Comparison of ENCODE assay signal across 8 mouse cellular contexts in genomic region chr12:111573315-111573714, GRCm38 (mm10). TPM values are rescaled to one million over a fixed set of nuclear protein-coding genes. Genes with fewer than 3 reads are reported as not detected.
DNase-seq lines count a peak whose midpoint lies in the region; ATAC-seq and TF ChIP-seq lines count a peak whose summit lies in the region.

No protein-coding gene starts in this region.

- H3K79me3 ChIP-seq in C2C12 (ENCODE audit: low read depth), result peaks cover 32% of the 10 kb centered on the region

- H3K36me3 ChIP-seq in C2C12 (ENCODE audit: control insufficient read depth, insufficient read depth) (no peaks in the 10 kb centered on the region), ES-Bruce4 (ENCODE audit: control insufficient read depth, insufficient read depth, low read length, poor library complexity, severe bottlenecking) (no peaks in the 10 kb centered on the region)
- no peaks in the 10 kb centered on the region for H3K36me3 ChIP-seq in hindbrain, embryonic 16.5 days (ENCODE audit: control insufficient read depth, insufficient read depth, low read length)
- no peaks in the 10 kb centered on the region for H3K36me3 ChIP-seq in limb, embryonic 15.5 days

- peak overlapping the region; percentile 95 for H3K4me3 ChIP-seq in C2C12 (ENCODE audit: insufficient read depth, poor library complexity, severe bottlenecking)
- no peak overlapping the region for H3K4me3 ChIP-seq in ES-Bruce4 (ENCODE audit: low read depth, low read length)
- peak overlapping the region; percentile 76 for H3K4me3 ChIP-seq in hindbrain, embryonic 16.5 days (ENCODE audit: low read length)
- peak overlapping the region; percentile 99 for H3K4me3 ChIP-seq in limb, embryonic 15.5 days

- H3K79me2 ChIP-seq in C2C12 (ENCODE audit: control insufficient read depth, insufficient read depth), result peaks cover 47% of the 10 kb centered on the region

- no peaks in the 10 kb centered on the region for H3K9me3 ChIP-seq in ES-Bruce4 (replicated peaks; ENCODE audit: control insufficient read depth, insufficient read depth, low read length, poor library complexity, severe bottlenecking)
- no peaks in the 10 kb centered on the region for H3K9me3 ChIP-seq in hindbrain, embryonic 16.5 days (ENCODE audit: control insufficient read depth, low read length)
- no peaks in the 10 kb centered on the region for H3K9me3 ChIP-seq in limb, embryonic 15.5 days

- TF ChIP-seq CTCF in C2C12 (IDR thresholded peaks at IDR 0.05; ENCODE audit: control insufficient read depth, insufficient read depth, insufficient read length), result no peak
- no peak for TF ChIP-seq CTCF in ES-Bruce4 (IDR thresholded peaks at IDR 0.05; ENCODE audit: low read depth, low read length)

- no peak overlapping the region for H3ac ChIP-seq in C2C12 (ENCODE audit: control insufficient read depth, insufficient read length, low read depth)

- peak overlapping the region; percentile 81 for H3K4me2 ChIP-seq in hindbrain, embryonic 16.5 days (ENCODE audit: low read length)
- peak overlapping the region; percentile 76 for H3K4me2 ChIP-seq in limb, embryonic 15.5 days

- H3K4me1 ChIP-seq in ES-Bruce4 (ENCODE audit: control insufficient read depth, insufficient read depth, low read length), result peaks cover 2% of the 10 kb centered on the region
- H3K4me1 ChIP-seq in hindbrain, embryonic 16.5 days (ENCODE audit: control insufficient read depth, insufficient read depth, low read depth, low read length), result peaks cover 24% of the 10 kb centered on the region
- peaks cover 22% of the 10 kb centered on the region for H3K4me1 ChIP-seq in limb, embryonic 15.5 days

- TF ChIP-seq EP300 in ES-Bruce4 (IDR thresholded peaks at IDR 0.05; ENCODE audit: insufficient read depth, low read depth, low read length), result no peak

- TF ChIP-seq POLR2A in ES-Bruce4 (IDR thresholded peaks at IDR 0.05; ENCODE audit: insufficient read depth, low read length), result no peak

- no peak for ATAC-seq in hindbrain, embryonic 16.5 days
- ATAC-seq in limb, embryonic 15.5 days (ENCODE audit: insufficient number of reproducible peaks, low FRiP score, low TSS enrichment, low read depth), result no peak

- H3K27me3 ChIP-seq in C2C12 (ENCODE audit: control insufficient read depth, insufficient read depth, insufficient read length), result no peaks in the 10 kb centered on the region
- no peaks in the 10 kb centered on the region for H3K27me3 ChIP-seq in ES-Bruce4 (ENCODE audit: control insufficient read depth, insufficient read depth, low read length, poor library complexity, severe bottlenecking)
- H3K27me3 ChIP-seq in hindbrain, embryonic 16.5 days (replicated peaks; ENCODE audit: control insufficient read depth, insufficient read depth, low read length), result no peaks in the 10 kb centered on the region
- H3K27me3 ChIP-seq in limb, embryonic 15.5 days, result no peaks in the 10 kb centered on the region

- DNase-seq in right cerebral cortex, postnatal 36 days (ENCODE audit: low spot score in 2 of 2), result no peak
- no peak for DNase-seq in right cerebral cortex, postnatal 14 days
- DNase-seq in layer of hippocampus, adult 11-12 months (ENCODE audit: low spot score), result no peak
- no peak for DNase-seq in layer of hippocampus, postnatal 25 days (ENCODE audit: extremely low spot score in 1 of 2, low spot score in 1 of 2)

- 32% methylated on average over 6 of the region's 6 CpGs for WGBS in hindbrain, embryonic 16.5 days
- 39% methylated on average over 6 of the region's 6 CpGs for WGBS in limb, embryonic 15.5 days

- H3K27ac ChIP-seq in ES-Bruce4 (ENCODE audit: insufficient read depth, low read length), result no peak overlapping the region
- peak overlapping the region; percentile 96; the same call in 1 of the 2 replicates for H3K27ac ChIP-seq in hindbrain, embryonic 16.5 days (ENCODE audit: low read depth, low read length)
- H3K27ac ChIP-seq in limb, embryonic 15.5 days, result peak overlapping the region; percentile 80; the same call in 1 of the 2 replicates

- H3K9ac ChIP-seq in ES-Bruce4 (ENCODE audit: low read depth, poor library complexity, severe bottlenecking), result 0 out of 2 replicates have a peak overlapping the region, but pooled peaks have one; percentile 4
- peak overlapping the region; percentile 89 for H3K9ac ChIP-seq in hindbrain, embryonic 16.5 days (ENCODE audit: low read depth, low read length)
- peak overlapping the region; percentile 15; the same call in 1 of the 2 replicates for H3K9ac ChIP-seq in limb, embryonic 15.5 days

TF ChIP-seq in C2C12, 6 proteins besides CTCF, POLR2A, EP300 and RAD21:
- TF ChIP-seq USF1 (IDR thresholded peaks at IDR 0.05; ENCODE audit: low read depth), result peak; percentile 75
- no peak for TF ChIP-seq MYOD1 (IDR thresholded peaks at IDR 0.05; ENCODE audit: control insufficient read depth, insufficient read length, low read depth)

RNA-seq across cellular contexts. Expression of gene Mark3, which starts 1.0 kb away (rescaled TPM):
- 35.0 TPM for polyA plus RNA-seq in C2C12 (2012; fragmentation: generic; extraction: Trizol)
- polyA plus RNA-seq in ES-Bruce4 (2011; ENCODE audit: insufficient read depth, insufficient read length, low read depth, missing spikeins), result 86.1 and 90.2 TPM in 2 replicates
- polyA plus RNA-seq in hindbrain, embryonic 16.5 days (2015; fragmentation: Nextera tagmentation; extraction: Ambion mirVana), result 26.4 and 38.3 TPM in 2 replicates
- 24.0 and 30.4 TPM in 2 replicates for polyA plus RNA-seq in limb, embryonic 15.5 days (2015; fragmentation: Nextera tagmentation; extraction: Ambion mirVana)
- 100 to 1,000 TPM; 103 to 116 TPM for total RNA-seq in layer of hippocampus, postnatal 25 days (2021)

RNA-seq across cellular contexts. Expression of gene Eif5, which starts 35.5 kb away (rescaled TPM):
- polyA plus RNA-seq in C2C12 (2012; fragmentation: generic; extraction: Trizol), result 91.0 TPM
- polyA plus RNA-seq in ES-Bruce4 (2011; ENCODE audit: insufficient read depth, insufficient read length, low read depth, missing spikeins), result 315 and 323 TPM in 2 replicates
- polyA plus RNA-seq in hindbrain, embryonic 16.5 days (2015; fragmentation: Nextera tagmentation; extraction: Ambion mirVana), result 482 and 486 TPM in 2 replicates
- polyA plus RNA-seq in limb, embryonic 15.5 days (2015; fragmentation: Nextera tagmentation; extraction: Ambion mirVana), result 473 and 511 TPM in 2 replicates
- total RNA-seq in layer of hippocampus, postnatal 25 days (2021), result 100 to 1,000 TPM; 243 to 246 TPM

Comparison
In these comparisons a context has a peak if more than half of its experiments do, and no peak if none do; other contexts are left out.
1. H3K9ac ChIP-seq: peak in every context shown above with its lines; median percentile 89 in hindbrain, embryonic 16.5 days; 15 in limb, embryonic 15.5 days; 4 in ES-Bruce4.